10 mouse cellular contexts compared by ENCODE assay signal in genomic region chr5:107157384-107157783, GRCm38 (mm10).
A peak's percentile ranks its signal among the peaks of the same experiment; 100 is the strongest.
DNase-seq lines count a peak whose midpoint lies in the region; ATAC-seq and TF ChIP-seq lines count a peak whose summit lies in the region.
"Had no signal": no experiment of that assay in that cellular context is flagged by ENCODE, and none has a peak within 500 bp of the region (broad histone marks: within the 10 kb centered on the region; RNA-seq: fewer than 3 reads in every experiment).

No protein-coding gene starts in this region.

- no peak for TF ChIP-seq CTCF in layer of hippocampus, adult 2 months (conservative IDR thresholded peaks at IDR 0.05)

- H3K27ac ChIP-seq in kidney, embryonic 15.5 days: peak overlapping the region; percentile 49
- no peak overlapping the region for H3K27ac ChIP-seq in midbrain, embryonic 16.5 days (ENCODE audit: low read length)
- H3K27ac ChIP-seq in layer of hippocampus, adult 2 months: no peak overlapping the region
- H3K27ac ChIP-seq: liver, embryonic 14.5 days had no signal

- peak overlapping the region; percentile 23 for H3K4me2 ChIP-seq in kidney, embryonic 15.5 days
- H3K4me2 ChIP-seq in midbrain, embryonic 16.5 days (ENCODE audit: low read length): no peak overlapping the region

- H3K9me3 ChIP-seq in kidney, embryonic 15.5 days (replicated peaks): no peaks in the 10 kb centered on the region
- no peaks in the 10 kb centered on the region for H3K9me3 ChIP-seq in midbrain, embryonic 16.5 days (replicated peaks; ENCODE audit: control insufficient read depth, low read length, poor library complexity, severe bottlenecking)

- no peak overlapping the region for H3K4me3 ChIP-seq in kidney, embryonic 15.5 days (replicated peaks)
- H3K4me3 ChIP-seq in midbrain, embryonic 16.5 days (ENCODE audit: low read depth, low read length): no peak overlapping the region
- no peak overlapping the region for H3K4me3 ChIP-seq in layer of hippocampus, adult 2 months

- DNase-seq in embryo, embryonic 10 days (ENCODE audit: low spot score): peak; percentile 64
- DNase-seq in embryo, embryonic 9.5 days (ENCODE audit: extremely low spot score): no peak
- peak; percentile 31 for DNase-seq in urinary bladder, postnatal 25 days (ENCODE audit: low spot score)
- DNase-seq in urinary bladder, postnatal 10 days (ENCODE audit: low spot score): no peak
- no peak for DNase-seq in layer of hippocampus, adult 2 months (ENCODE audit: low spot score in 2 of 2)

- peak; percentile 79 for ATAC-seq in kidney, embryonic 15.5 days (replicated peaks; ENCODE audit: low FRiP score)
- ATAC-seq in inflammation-experienced regulatory T-cells, adult 6 months: no peak
- ATAC-seq in midbrain, embryonic 16.5 days: no peak
- ATAC-seq: hindbrain, embryonic 16.5 days had no signal

- H3K36me3 ChIP-seq in kidney, embryonic 15.5 days: 0 out of 2 replicates have a peak, but pooled peaks cover 2% of the 10 kb centered on the region
- H3K36me3 ChIP-seq in midbrain, embryonic 16.5 days (ENCODE audit: control insufficient read depth, insufficient read depth, low read length): no peaks in the 10 kb centered on the region

- no peak overlapping the region for H3K9ac ChIP-seq in kidney, embryonic 15.5 days
- no peak overlapping the region for H3K9ac ChIP-seq in midbrain, embryonic 16.5 days (ENCODE audit: low read depth, low read length)
- H3K9ac ChIP-seq: liver, embryonic 14.5 days had no signal

- no peaks in the 10 kb centered on the region for H3K27me3 ChIP-seq in kidney, embryonic 15.5 days
- no peaks in the 10 kb centered on the region; the same call in 1 of the 2 replicates for H3K27me3 ChIP-seq in midbrain, embryonic 16.5 days (ENCODE audit: control insufficient read depth, insufficient read depth, low read depth, low read length)

- peaks cover 35% of the 10 kb centered on the region for H3K4me1 ChIP-seq in kidney, embryonic 15.5 days
- H3K4me1 ChIP-seq in midbrain, embryonic 16.5 days (ENCODE audit: control insufficient read depth, insufficient read depth, low read length): peaks cover 8% of the 10 kb centered on the region

- 21% methylated on average over 9 of the region's 9 CpGs for WGBS in kidney, embryonic 15.5 days
- 70% methylated on average over 9 of the region's 9 CpGs for WGBS in midbrain, embryonic 16.5 days

Comparison
In these comparisons a context has a peak if more than half of its experiments do, and no peak if none do; other contexts are left out.
1. DNase-seq: peak in embryo, embryonic 10 days (single experiment) and urinary bladder, postnatal 25 days (single experiment); none in embryo, embryonic 9.5 days (single experiment), urinary bladder, postnatal 10 days (single experiment) and layer of hippocampus, adult 2 months (0 of 2).